Mouse (Mus musculus): ENCODE measurements around the gene Dennd2c. TPM values are rescaled to one million over a fixed set of nuclear protein-coding genes. Genes with fewer than 3 reads are reported as not detected.
A peak's percentile ranks its signal among the peaks of the same experiment; 100 is the strongest.
"Not testable (repeated sequence)": the region's sequence is repeated elsewhere in the genome, so short reads cannot be mapped to it uniquely, and the experiment has no call there.

The Dennd2c gene
- polyA plus RNA-seq, 2 experiments from 2014 or later, result 1.4 to 1.6 TPM

GRCm38 (mm10) chr3:103171505-103172267 lies 69.3 kb downstream of the Dennd2c start, which contains the start of gene Bcas2:
TSS of gene Bcas2 (plus strand) at chr3:103171655.
- ATAC-seq, result peak; percentile 90

GRCm38 (mm10) chr3:103172615-103173014 lies 70.2 kb downstream of the Dennd2c start:
- no peak for ATAC-seq

GRCm38 (mm10) chr3:103176740-103177139 lies 74.3 kb downstream of the Dennd2c start:
- ATAC-seq, result no peak

GRCm38 (mm10) chr3:103179527-103179926 lies 77.1 kb downstream of the Dennd2c start:
- no peak for ATAC-seq

GRCm38 (mm10) chr3:103181171-103181570 lies 78.8 kb downstream of the Dennd2c start:
- no peak for ATAC-seq

GRCm38 (mm10) chr3:103182821-103183220 lies 80.4 kb downstream of the Dennd2c start:
- no peak for ATAC-seq

- not testable (repeated sequence) for ATAC-seq
Observed at GRCm38 (mm10) chr3:103184467-103184866, 82.1 kb downstream of the Dennd2c start.

GRCm38 (mm10) chr3:103188451-103188850 lies 86.0 kb downstream of the Dennd2c start:
- ATAC-seq, result no peak

GRCm38 (mm10) chr3:103188856-103189255 lies 86.5 kb downstream of the Dennd2c start:
- no peak for ATAC-seq

- no peak for ATAC-seq
Observed at GRCm38 (mm10) chr3:103192161-103192560, 89.8 kb downstream of the Dennd2c start.

- no peak for ATAC-seq
Observed at GRCm38 (mm10) chr3:103193186-103193585, 90.8 kb downstream of the Dennd2c start.

GRCm38 (mm10) chr3:103196320-103196823 lies 94.0 kb downstream of the Dennd2c start:
- no peak for ATAC-seq

- no peak for ATAC-seq
Observed at GRCm38 (mm10) chr3:103199386-103199785, 97.0 kb downstream of the Dennd2c start.

GRCm38 (mm10) chr3:103201105-103201504 lies 98.7 kb downstream of the Dennd2c start:
- not testable (repeated sequence) for ATAC-seq

GRCm38 (mm10) chr3:103203554-103203953 lies 101.2 kb downstream of the Dennd2c start:
- ATAC-seq, result no peak

- ATAC-seq, result no peak
Observed at GRCm38 (mm10) chr3:103204445-103204844, 102.0 kb downstream of the Dennd2c start.

- ATAC-seq, result peak; percentile 99
Observed at GRCm38 (mm10) chr3:103206393-103206792, 104.0 kb downstream of the Dennd2c start.

GRCm38 (mm10) chr3:103207749-103208148 lies 105.3 kb downstream of the Dennd2c start:
- ATAC-seq, result no peak

GRCm38 (mm10) chr3:103208237-103208636 lies 105.8 kb downstream of the Dennd2c start:
- ATAC-seq, result no peak

GRCm38 (mm10) chr3:103211101-103211500 lies 108.7 kb downstream of the Dennd2c start:
- no peak for ATAC-seq

- ATAC-seq, result no peak
Observed at GRCm38 (mm10) chr3:103212142-103212541, 109.7 kb downstream of the Dennd2c start.

GRCm38 (mm10) chr3:103213537-103213936 lies 111.1 kb downstream of the Dennd2c start:
- no peak for ATAC-seq

- no peak for ATAC-seq
Observed at GRCm38 (mm10) chr3:103214593-103215285, 112.3 kb downstream of the Dennd2c start.

GRCm38 (mm10) chr3:103215399-103215798 lies 113.0 kb downstream of the Dennd2c start:
- not testable (repeated sequence) for ATAC-seq

All from CD4-positive, CD25-positive, alpha-beta regulatory T cell, adult 4 months (primary cell).